Mouse (Mus musculus) spleen, adult 12 weeks (tissue): ENCODE results near the gene Tha1.

Experiments used
- DNase-seq: peaks from one replicate; pipeline ENCODE4 v3.0.0; 2022; ENCODE audit warnings: low spot score

Tha1 gene

GRCm38 (mm10) chr11:117872861-117873608 is at the start of gene Tha1:
Gene Tha1 (minus strand): TSS chr11:117873481.
- no peak for DNase-seq

- DNase-seq: no peak
Observed at GRCm38 (mm10) chr11:117919211-117919610, 45.9 kb upstream of the Tha1 start.

- DNase-seq: no peak
Observed at GRCm38 (mm10) chr11:117918541-117918940, 45.3 kb upstream of the Tha1 start.

GRCm38 (mm10) chr11:117915837-117916236 is 42.6 kb upstream of the Tha1 start:
- no peak for DNase-seq

GRCm38 (mm10) chr11:117915341-117915740 is 42.1 kb upstream of the Tha1 start:
- DNase-seq: no peak

- no peak for DNase-seq
Observed at GRCm38 (mm10) chr11:117914531-117914930, 41.2 kb upstream of the Tha1 start.

- peak; percentile 51 for DNase-seq
Observed at GRCm38 (mm10) chr11:117912684-117913352, 39.5 kb upstream of the Tha1 start.

GRCm38 (mm10) chr11:117909337-117909736 is 36.1 kb upstream of the Tha1 start:
- no peak for DNase-seq

GRCm38 (mm10) chr11:117904442-117904841 is 31.2 kb upstream of the Tha1 start:
- DNase-seq: no peak

GRCm38 (mm10) chr11:117902282-117902681 is 29.0 kb upstream of the Tha1 start:
- DNase-seq: no peak

GRCm38 (mm10) chr11:117896533-117896932 is 23.3 kb upstream of the Tha1 start:
- DNase-seq: no peak

GRCm38 (mm10) chr11:117894676-117895075 is 21.4 kb upstream of the Tha1 start:
- no peak for DNase-seq

- DNase-seq: no peak
Observed at GRCm38 (mm10) chr11:117892199-117892598, 18.9 kb upstream of the Tha1 start.

- DNase-seq: no peak
Observed at GRCm38 (mm10) chr11:117891581-117892175, 18.4 kb upstream of the Tha1 start.

GRCm38 (mm10) chr11:117890519-117891282 is 17.4 kb upstream of the Tha1 start:
- DNase-seq: no peak

GRCm38 (mm10) chr11:117889887-117890340 is 16.6 kb upstream of the Tha1 start:
- no peak for DNase-seq

- DNase-seq: no peak
Observed at GRCm38 (mm10) chr11:117888853-117889822, 15.9 kb upstream of the Tha1 start.

GRCm38 (mm10) chr11:117888168-117888852 is 15.0 kb upstream of the Tha1 start:
- DNase-seq: no peak

- no peak for DNase-seq
Observed at GRCm38 (mm10) chr11:117886000-117886399, 12.7 kb upstream of the Tha1 start.

- no peak for DNase-seq
Observed at GRCm38 (mm10) chr11:117882208-117882607, 8.9 kb upstream of the Tha1 start.
